Mouse (Mus musculus): ENCODE results near the gene Rassf8. TPM values are rescaled to one million over a fixed set of nuclear protein-coding genes. Genes with fewer than 3 reads are reported as not detected.

Gene Rassf8
- polyA plus RNA-seq, 1 experiment from 2014 or later, result 10.3 TPM

DNA sequence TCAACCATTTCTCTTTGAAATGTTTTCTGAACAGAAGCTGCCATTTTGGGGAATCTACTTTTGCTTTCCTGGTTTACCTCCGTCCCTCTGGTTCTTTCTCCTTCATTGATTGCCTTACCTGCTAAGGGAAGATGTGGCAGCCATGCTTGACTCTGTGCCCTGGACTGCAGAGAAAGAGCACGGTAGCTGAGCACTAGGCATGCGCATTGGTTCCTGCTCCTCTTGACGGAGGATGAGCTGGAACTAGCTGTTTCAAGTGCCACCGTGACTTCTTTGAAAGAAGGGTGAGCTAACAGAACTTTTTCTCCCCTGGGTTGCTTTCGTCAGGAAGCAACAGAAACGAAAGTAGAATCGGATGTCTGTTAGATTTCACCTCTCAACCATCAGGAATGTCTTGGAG lies 101.1 kb downstream of the Rassf8 start:
- Histone ChIP-seq H3K27ac (replicated peaks; ENCODE audit: low read depth, low read length) (no peak overlapping the region), H3K36me3 (ENCODE audit: control insufficient read depth, insufficient read depth, low read length) (no peaks in the 10 kb centered on the region), H3K9me3 (ENCODE audit: control insufficient read depth, low read length) (no peaks in the 10 kb centered on the region), H3K27me3 (ENCODE audit: control insufficient read depth, insufficient read depth, low read length) (no peaks in the 10 kb centered on the region), H3K4me2 (ENCODE audit: low read depth, severe bottlenecking) (no peak overlapping the region), H3K4me3 (ENCODE audit: low read depth, low read length) (no peak overlapping the region), H3K4me1 (ENCODE audit: control insufficient read depth, insufficient read depth, low read length) (no peaks in the 10 kb centered on the region), H3K9ac (ENCODE audit: low read length) (no peak overlapping the region)
- no peak for ATAC-seq (ENCODE audit: insufficient number of reproducible peaks, low FRiP score, low TSS enrichment, low read depth)
- WGBS, result 91% methylated on average over 8 of the region's 8 CpGs
- DNase-seq (ENCODE audit: low spot score), result no peak

DNA sequence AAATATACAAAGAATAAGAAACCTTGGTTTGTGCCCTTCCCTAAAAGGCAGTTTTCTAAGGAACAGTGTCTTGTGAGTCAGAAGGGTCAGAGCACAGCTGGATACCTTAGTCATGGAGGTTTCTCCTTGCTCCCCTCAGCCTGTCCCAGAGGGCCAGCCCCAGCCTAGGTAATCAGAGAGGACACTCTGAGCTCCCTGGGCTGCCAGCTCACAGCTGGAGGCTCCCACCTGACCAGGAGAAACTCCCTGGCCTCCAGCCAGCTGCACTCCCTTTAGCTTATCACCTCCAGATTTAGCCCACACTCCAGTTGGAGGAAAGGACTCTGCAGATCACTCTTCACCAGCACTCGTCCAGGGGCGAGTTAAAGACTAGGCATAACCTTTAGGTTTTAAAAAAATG lies 104.2 kb downstream of the Rassf8 start:
- 64% methylated on average over 2 of the region's 2 CpGs for WGBS
- Histone ChIP-seq H3K4me2 (ENCODE audit: low read depth, severe bottlenecking) (no peak overlapping the region), H3K27me3 (ENCODE audit: control insufficient read depth, insufficient read depth, low read length) (no peaks in the 10 kb centered on the region), H3K4me3 (ENCODE audit: low read depth, low read length) (no peak overlapping the region), H3K9me3 (ENCODE audit: control insufficient read depth, low read length) (no peaks in the 10 kb centered on the region), H3K9ac (ENCODE audit: low read length) (no peak overlapping the region), H3K27ac (replicated peaks; ENCODE audit: low read depth, low read length) (no peak overlapping the region), H3K4me1 (ENCODE audit: control insufficient read depth, insufficient read depth, low read length) (peaks cover 7% of the 10 kb centered on the region), H3K36me3 (ENCODE audit: control insufficient read depth, insufficient read depth, low read length) (no peaks in the 10 kb centered on the region)
- DNase-seq (ENCODE audit: low spot score) (no peak), ATAC-seq (ENCODE audit: insufficient number of reproducible peaks, low FRiP score, low TSS enrichment, low read depth) (no peak)

GRCm38 (mm10) chr6:145851956-145852355 lies 105.4 kb downstream of the Rassf8 start:
- Histone ChIP-seq H3K4me1 (ENCODE audit: control insufficient read depth, insufficient read depth, low read length) (peaks cover 10% of the 10 kb centered on the region), H3K4me3 (ENCODE audit: low read depth, low read length) (no peak overlapping the region), H3K4me2 (ENCODE audit: low read depth, severe bottlenecking) (no peak overlapping the region), H3K9me3 (ENCODE audit: control insufficient read depth, low read length) (no peaks in the 10 kb centered on the region), H3K36me3 (ENCODE audit: control insufficient read depth, insufficient read depth, low read length) (no peaks in the 10 kb centered on the region), H3K27ac (replicated peaks; ENCODE audit: low read depth, low read length) (no peak overlapping the region), H3K27me3 (ENCODE audit: control insufficient read depth, insufficient read depth, low read length) (no peaks in the 10 kb centered on the region), H3K9ac (ENCODE audit: low read length) (no peak overlapping the region)
- WGBS, result 86% methylated on average over 11 of the region's 11 CpGs
- DNase-seq (ENCODE audit: low spot score) (no peak), ATAC-seq (ENCODE audit: insufficient number of reproducible peaks, low FRiP score, low TSS enrichment, low read depth) (no peak)

GRCm38 (mm10) chr6:145852708-145853107 lies 106.2 kb downstream of the Rassf8 start:
- Histone ChIP-seq H3K27ac (replicated peaks; ENCODE audit: low read depth, low read length) (no peak overlapping the region), H3K4me2 (ENCODE audit: low read depth, severe bottlenecking) (no peak overlapping the region), H3K36me3 (ENCODE audit: control insufficient read depth, insufficient read depth, low read length) (no peaks in the 10 kb centered on the region), H3K9ac (ENCODE audit: low read length) (no peak overlapping the region), H3K9me3 (ENCODE audit: control insufficient read depth, low read length) (no peaks in the 10 kb centered on the region), H3K4me1 (ENCODE audit: control insufficient read depth, insufficient read depth, low read length) (peaks cover 10% of the 10 kb centered on the region), H3K27me3 (ENCODE audit: control insufficient read depth, insufficient read depth, low read length) (no peaks in the 10 kb centered on the region), H3K4me3 (ENCODE audit: low read depth, low read length) (no peak overlapping the region)
- no peak for ATAC-seq (ENCODE audit: insufficient number of reproducible peaks, low FRiP score, low TSS enrichment, low read depth)
- 94% methylated on average over 7 of the region's 7 CpGs for WGBS
- no peak for DNase-seq (ENCODE audit: low spot score)

DNA sequence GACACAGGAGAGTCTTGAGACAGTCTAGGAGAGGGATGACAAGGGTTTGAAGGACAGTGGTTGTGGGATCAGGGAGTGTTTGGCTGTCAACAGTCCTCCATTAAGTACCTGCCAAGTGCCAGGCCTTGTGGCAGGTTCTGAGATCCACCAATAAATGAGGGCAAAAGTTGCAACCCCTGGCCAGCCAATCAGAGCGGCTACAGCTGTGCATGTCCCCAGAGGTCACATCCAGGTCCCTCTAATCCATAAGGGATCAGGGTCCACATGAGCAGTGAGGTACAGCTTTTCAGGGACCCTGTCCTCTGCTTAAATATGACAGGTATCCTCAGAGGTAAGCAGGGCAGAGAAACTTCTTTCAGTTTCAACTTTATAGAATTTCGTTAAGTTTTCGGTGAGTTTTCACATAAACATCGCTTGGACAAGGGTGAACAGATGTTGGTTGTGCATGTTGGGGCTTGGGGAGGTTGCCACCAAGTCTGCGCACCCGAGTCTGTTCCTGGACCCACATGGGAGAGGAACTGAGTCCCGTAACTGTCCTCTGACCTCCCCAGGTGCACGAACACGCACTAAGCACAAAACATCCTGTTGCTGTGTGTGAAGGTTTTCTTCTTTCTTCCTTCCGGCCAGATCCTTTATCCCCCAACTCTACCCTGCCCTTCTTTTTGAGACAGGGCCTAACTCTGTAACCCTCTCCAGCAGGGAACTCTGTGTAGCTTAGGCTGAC lies 107.0 kb downstream of the Rassf8 start:
- H3K4me3 ChIP-seq (ENCODE audit: low read depth, low read length), result no peak overlapping the region
- H3K9ac ChIP-seq (ENCODE audit: low read length), result no peak overlapping the region
- H3K9me3 ChIP-seq (ENCODE audit: control insufficient read depth, low read length), result no peaks in the 10 kb centered on the region
- ATAC-seq (ENCODE audit: insufficient number of reproducible peaks, low FRiP score, low TSS enrichment, low read depth), result no peak
- no peak overlapping the region for H3K27ac ChIP-seq (replicated peaks; ENCODE audit: low read depth, low read length)
- H3K4me1 ChIP-seq (ENCODE audit: control insufficient read depth, insufficient read depth, low read length), result peaks cover 10% of the 10 kb centered on the region
- no peaks in the 10 kb centered on the region for H3K27me3 ChIP-seq (ENCODE audit: control insufficient read depth, insufficient read depth, low read length)
- WGBS, result 89% methylated on average over 10 of the region's 10 CpGs
- no peak for DNase-seq (ENCODE audit: low spot score)
- H3K36me3 ChIP-seq (ENCODE audit: control insufficient read depth, insufficient read depth, low read length), result no peaks in the 10 kb centered on the region
- H3K4me2 ChIP-seq (ENCODE audit: low read depth, severe bottlenecking), result no peak overlapping the region

- no peak overlapping the region for H3K4me2 ChIP-seq (ENCODE audit: low read depth, severe bottlenecking)
- ATAC-seq (ENCODE audit: insufficient number of reproducible peaks, low FRiP score, low TSS enrichment, low read depth) (no peak), DNase-seq (ENCODE audit: low spot score) (no peak)
- H3K36me3 ChIP-seq (ENCODE audit: control insufficient read depth, insufficient read depth, low read length), result no peaks in the 10 kb centered on the region
- 75% methylated on average over 5 of the region's 5 CpGs for WGBS
- H3K9me3 ChIP-seq (ENCODE audit: control insufficient read depth, low read length), result no peaks in the 10 kb centered on the region
- H3K9ac ChIP-seq (ENCODE audit: low read length), result no peak overlapping the region
- no peaks in the 10 kb centered on the region for H3K27me3 ChIP-seq (ENCODE audit: control insufficient read depth, insufficient read depth, low read length)
- no peak overlapping the region for H3K27ac ChIP-seq (replicated peaks; ENCODE audit: low read depth, low read length)
- H3K4me1 ChIP-seq (ENCODE audit: control insufficient read depth, insufficient read depth, low read length), result peaks cover 10% of the 10 kb centered on the region
- no peak overlapping the region for H3K4me3 ChIP-seq (ENCODE audit: low read depth, low read length)
Measured at GRCm38 (mm10) chr6:145854756-145855155, 108.2 kb downstream of the Rassf8 start.

- Histone ChIP-seq H3K27ac (replicated peaks; ENCODE audit: low read depth, low read length) (no peak overlapping the region), H3K27me3 (ENCODE audit: control insufficient read depth, insufficient read depth, low read length) (no peaks in the 10 kb centered on the region), H3K4me1 (ENCODE audit: control insufficient read depth, insufficient read depth, low read length) (peaks cover 10% of the 10 kb centered on the region), H3K9ac (ENCODE audit: low read length) (no peak overlapping the region), H3K4me2 (ENCODE audit: low read depth, severe bottlenecking) (peak overlapping the region; percentile 41), H3K9me3 (ENCODE audit: control insufficient read depth, low read length) (no peaks in the 10 kb centered on the region), H3K36me3 (ENCODE audit: control insufficient read depth, insufficient read depth, low read length) (no peaks in the 10 kb centered on the region), H3K4me3 (ENCODE audit: low read depth, low read length) (peak overlapping the region; percentile 16)
- WGBS, result 8% methylated on average over 28 of the region's 28 CpGs
- peak; percentile 96 for DNase-seq (ENCODE audit: low spot score)
- ATAC-seq (ENCODE audit: insufficient number of reproducible peaks, low FRiP score, low TSS enrichment, low read depth), result peak; percentile 89
Measured at GRCm38 (mm10) chr6:145855720-145856551, 109.4 kb downstream of the Rassf8 start.

- no peak for DNase-seq (ENCODE audit: low spot score)
- no peak for ATAC-seq (ENCODE audit: insufficient number of reproducible peaks, low FRiP score, low TSS enrichment, low read depth)
- 92% methylated on average over 7 of the region's 7 CpGs for WGBS
- Histone ChIP-seq H3K4me2 (ENCODE audit: low read depth, severe bottlenecking) (no peak overlapping the region), H3K9me3 (ENCODE audit: control insufficient read depth, low read length) (no peaks in the 10 kb centered on the region), H3K27me3 (ENCODE audit: control insufficient read depth, insufficient read depth, low read length) (peaks cover 5% of the 10 kb centered on the region), H3K4me3 (ENCODE audit: low read depth, low read length) (no peak overlapping the region), H3K27ac (replicated peaks; ENCODE audit: low read depth, low read length) (no peak overlapping the region), H3K4me1 (ENCODE audit: control insufficient read depth, insufficient read depth, low read length) (peaks cover 10% of the 10 kb centered on the region), H3K9ac (ENCODE audit: low read length) (no peak overlapping the region), H3K36me3 (ENCODE audit: control insufficient read depth, insufficient read depth, low read length) (no peaks in the 10 kb centered on the region)
Measured at GRCm38 (mm10) chr6:145857428-145857827, 110.9 kb downstream of the Rassf8 start.
